Mouse (Mus musculus): Measurements from ENCODE around the gene Ccdc162.

GRCm38 (mm10) chr10:41598221-41598620, 118.2 kb downstream of the Ccdc162 start:
- no peak for TF ChIP-seq CTCF (IDR thresholded peaks at IDR 0.05; ENCODE audit: low read depth, low read length)
- TF ChIP-seq POLR2A (IDR thresholded peaks at IDR 0.05; ENCODE audit: borderline replicate concordance, low read depth, low read length), result no peak

Measured in bone marrow macrophage, adult 2 months (primary cell).